Mouse (Mus musculus): Measurements from ENCODE around the gene Cdh23. TPM values are rescaled to one million over a fixed set of nuclear protein-coding genes. Genes with fewer than 3 reads are reported as not detected.
A peak's percentile ranks its signal among the peaks of the same experiment; 100 is the strongest.

Gene Cdh23
- polyA plus RNA-seq, 1 experiment from 2014 or later, result 0.72 TPM

DNA sequence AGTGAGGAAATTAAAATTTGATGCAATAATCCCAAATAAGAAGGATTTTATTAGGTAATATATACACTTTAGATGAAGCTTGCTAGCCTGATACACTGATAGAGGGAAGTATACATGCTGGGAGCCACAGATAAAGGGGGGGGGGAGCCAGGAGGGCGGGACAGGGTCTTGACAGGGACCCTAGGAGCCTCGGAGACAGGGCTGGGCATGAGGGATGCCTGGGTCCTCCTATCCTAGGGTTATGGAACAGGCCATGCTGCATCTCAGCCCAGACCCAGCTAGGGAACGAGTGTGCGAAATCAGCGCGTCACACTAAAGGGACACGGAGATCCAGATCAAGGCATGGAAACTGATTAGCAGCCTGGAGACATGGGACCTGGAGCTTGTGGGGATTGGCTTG is 168.3 kb downstream of the Cdh23 start:
- peaks cover 8% of the 10 kb centered on the region; the same call in 1 of the 2 replicates for H3K27me3 ChIP-seq
- ATAC-seq (ENCODE audit: insufficient number of reproducible peaks, insufficient read depth, low FRiP score, low TSS enrichment, low read depth), result no peak
- H3K4me1 ChIP-seq, result no peaks in the 10 kb centered on the region
- H3K9me3 ChIP-seq, result no peaks in the 10 kb centered on the region
- H3K27ac ChIP-seq, result no peak overlapping the region
- no peak overlapping the region for H3K9ac ChIP-seq
- no peaks in the 10 kb centered on the region for H3K36me3 ChIP-seq
- H3K4me2 ChIP-seq, result no peak overlapping the region
- H3K4me3 ChIP-seq, result no peak overlapping the region
- 74% methylated on average over 7 of the region's 7 CpGs for WGBS

GRCm38 (mm10) chr10:60525081-60525480 is 171.2 kb downstream of the Cdh23 start:
- Histone ChIP-seq H3K27me3 (peaks cover 8% of the 10 kb centered on the region; the same call in 1 of the 2 replicates), H3K4me3 (no peak overlapping the region), H3K9me3 (no peaks in the 10 kb centered on the region), H3K27ac (no peak overlapping the region), H3K4me2 (no peak overlapping the region), H3K9ac (no peak overlapping the region), H3K36me3 (no peaks in the 10 kb centered on the region), H3K4me1 (no peaks in the 10 kb centered on the region)
- no peak for ATAC-seq (ENCODE audit: insufficient number of reproducible peaks, insufficient read depth, low FRiP score, low TSS enrichment, low read depth)
- 81% methylated on average over 8 of the region's 8 CpGs for WGBS

DNA sequence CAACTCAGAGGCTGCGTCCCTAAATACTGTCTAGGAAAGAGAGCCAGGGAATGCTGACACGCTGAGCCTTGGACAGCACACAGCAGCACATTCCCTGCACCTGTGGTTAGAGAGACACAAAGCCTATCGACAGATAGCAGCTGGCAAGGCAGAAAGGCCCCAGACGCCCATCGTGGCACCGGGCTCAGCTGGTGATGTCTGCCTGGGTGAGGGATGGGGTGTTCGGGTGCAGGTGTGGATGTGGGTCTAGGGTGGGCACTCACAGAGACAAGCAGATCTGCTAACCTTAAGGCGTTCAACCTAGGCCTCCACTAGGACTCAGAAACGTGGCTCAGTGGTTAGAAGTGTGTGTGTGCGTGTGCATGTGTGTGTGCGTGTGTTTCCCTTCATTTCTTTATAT is 180.0 kb downstream of the Cdh23 start:
- no peak for ATAC-seq (ENCODE audit: insufficient number of reproducible peaks, insufficient read depth, low FRiP score, low TSS enrichment, low read depth)
- no peaks in the 10 kb centered on the region for H3K4me1 ChIP-seq
- no peaks in the 10 kb centered on the region for H3K36me3 ChIP-seq
- H3K4me3 ChIP-seq, result no peak overlapping the region
- no peaks in the 10 kb centered on the region for H3K9me3 ChIP-seq
- no peak overlapping the region for H3K4me2 ChIP-seq
- H3K9ac ChIP-seq, result no peak overlapping the region
- WGBS, result 88% methylated on average over 11 of the region's 11 CpGs
- no peak overlapping the region for H3K27ac ChIP-seq
- H3K27me3 ChIP-seq, result no peaks in the 10 kb centered on the region

GRCm38 (mm10) chr10:60498538-60498937 is 197.8 kb downstream of the Cdh23 start:
- no peak for ATAC-seq (ENCODE audit: insufficient number of reproducible peaks, insufficient read depth, low FRiP score, low TSS enrichment, low read depth)
- H3K4me1 ChIP-seq, result no peaks in the 10 kb centered on the region
- no peak overlapping the region for H3K27ac ChIP-seq
- no peaks in the 10 kb centered on the region for H3K9me3 ChIP-seq
- H3K9ac ChIP-seq, result no peak overlapping the region
- WGBS, result 27% methylated on average over 4 of the region's 4 CpGs
- H3K4me3 ChIP-seq, result no peak overlapping the region
- H3K36me3 ChIP-seq, result no peaks in the 10 kb centered on the region
- H3K27me3 ChIP-seq, result no peaks in the 10 kb centered on the region
- no peak overlapping the region for H3K4me2 ChIP-seq

- ATAC-seq (ENCODE audit: insufficient number of reproducible peaks, insufficient read depth, low FRiP score, low TSS enrichment, low read depth), result no peak
- Histone ChIP-seq H3K4me1 (peaks cover under 1% of the 10 kb centered on the region; the same call in 1 of the 2 replicates), H3K9me3 (no peaks in the 10 kb centered on the region), H3K9ac (no peak overlapping the region), H3K36me3 (no peaks in the 10 kb centered on the region), H3K4me3 (no peak overlapping the region), H3K27ac (no peak overlapping the region), H3K27me3 (no peaks in the 10 kb centered on the region), H3K4me2 (no peak overlapping the region)
- WGBS, result 35% methylated on average over 6 of the region's 6 CpGs
These were observed 201.2 kb downstream of the Cdh23 start for GRCm38 (mm10) chr10:60495070-60495469.

- Histone ChIP-seq H3K9ac (no peak overlapping the region), H3K4me1 (peaks cover 6% of the 10 kb centered on the region; the same call in 1 of the 2 replicates), H3K4me3 (no peak overlapping the region), H3K36me3 (no peaks in the 10 kb centered on the region), H3K27ac (no peak overlapping the region), H3K9me3 (no peaks in the 10 kb centered on the region), H3K27me3 (no peaks in the 10 kb centered on the region), H3K4me2 (no peak overlapping the region)
- ATAC-seq (ENCODE audit: insufficient number of reproducible peaks, insufficient read depth, low FRiP score, low TSS enrichment, low read depth), result no peak
- WGBS, result 52% methylated on average over 2 of the region's 2 CpGs
These were observed 204.8 kb downstream of the Cdh23 start for GRCm38 (mm10) chr10:60491538-60491937.

- Histone ChIP-seq H3K9me3 (no peaks in the 10 kb centered on the region), H3K4me2 (no peak overlapping the region), H3K36me3 (no peaks in the 10 kb centered on the region), H3K27ac (no peak overlapping the region), H3K9ac (no peak overlapping the region), H3K4me1 (no peaks in the 10 kb centered on the region), H3K27me3 (peaks cover 4% of the 10 kb centered on the region), H3K4me3 (no peak overlapping the region)
- ATAC-seq (ENCODE audit: insufficient number of reproducible peaks, insufficient read depth, low FRiP score, low TSS enrichment, low read depth), result no peak
- WGBS, result 90% methylated on average over 6 of the region's 6 CpGs
These were observed 214.9 kb downstream of the Cdh23 start for GRCm38 (mm10) chr10:60481381-60481780.

- Histone ChIP-seq H3K4me2 (no peak overlapping the region), H3K27ac (no peak overlapping the region), H3K36me3 (no peaks in the 10 kb centered on the region), H3K4me1 (no peaks in the 10 kb centered on the region), H3K27me3 (peaks cover 29% of the 10 kb centered on the region), H3K9me3 (no peaks in the 10 kb centered on the region), H3K4me3 (no peak overlapping the region), H3K9ac (no peak overlapping the region)
- WGBS, result 66% methylated on average over 5 of the region's 5 CpGs
- ATAC-seq (ENCODE audit: insufficient number of reproducible peaks, insufficient read depth, low FRiP score, low TSS enrichment, low read depth), result no peak
These were observed 221.7 kb downstream of the Cdh23 start for GRCm38 (mm10) chr10:60474549-60474948.

- Histone ChIP-seq H3K4me3 (no peak overlapping the region), H3K4me1 (no peaks in the 10 kb centered on the region), H3K27ac (no peak overlapping the region), H3K9ac (no peak overlapping the region), H3K27me3 (peaks cover 29% of the 10 kb centered on the region), H3K4me2 (no peak overlapping the region), H3K9me3 (no peaks in the 10 kb centered on the region), H3K36me3 (no peaks in the 10 kb centered on the region)
- whole genome bisulfite sequencing, result 42% methylated on average over 9 of the region's 9 CpGs
- no peak for ATAC-seq (ENCODE audit: insufficient number of reproducible peaks, insufficient read depth, low FRiP score, low TSS enrichment, low read depth)
These were observed 222.4 kb downstream of the Cdh23 start for GRCm38 (mm10) chr10:60473782-60474322.

DNA sequence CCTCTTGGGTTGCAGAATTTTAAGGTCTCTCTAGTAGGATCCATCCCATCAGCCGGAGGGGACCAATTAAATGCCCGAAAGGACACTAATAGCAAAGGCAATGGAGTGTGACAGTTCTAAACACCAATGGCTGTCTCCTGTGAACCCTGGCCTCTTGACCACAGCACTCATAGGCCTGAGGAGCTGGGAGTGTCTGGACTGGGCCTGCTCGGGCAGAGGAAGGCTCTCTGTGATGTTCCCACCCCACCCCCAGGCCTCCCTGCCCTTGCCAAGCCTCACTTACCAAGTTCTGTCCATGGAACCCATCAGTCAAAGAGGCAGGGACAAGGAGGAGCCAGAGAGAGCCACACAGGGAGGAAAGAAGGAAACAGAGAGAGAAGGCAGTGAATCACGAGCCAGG is 228.5 kb downstream of the Cdh23 start:
- no peaks in the 10 kb centered on the region for H3K9me3 ChIP-seq
- peaks cover 6% of the 10 kb centered on the region; the same call in 1 of the 2 replicates for H3K27me3 ChIP-seq
- no peak overlapping the region for H3K4me2 ChIP-seq
- no peak overlapping the region for H3K27ac ChIP-seq
- no peak for ATAC-seq (ENCODE audit: insufficient number of reproducible peaks, insufficient read depth, low FRiP score, low TSS enrichment, low read depth)
- peaks cover 10% of the 10 kb centered on the region for H3K4me1 ChIP-seq
- H3K36me3 ChIP-seq, result no peaks in the 10 kb centered on the region
- no peak overlapping the region for H3K4me3 ChIP-seq
- H3K9ac ChIP-seq, result no peak overlapping the region
- WGBS, result 36% methylated on average over 4 of the region's 4 CpGs

DNA sequence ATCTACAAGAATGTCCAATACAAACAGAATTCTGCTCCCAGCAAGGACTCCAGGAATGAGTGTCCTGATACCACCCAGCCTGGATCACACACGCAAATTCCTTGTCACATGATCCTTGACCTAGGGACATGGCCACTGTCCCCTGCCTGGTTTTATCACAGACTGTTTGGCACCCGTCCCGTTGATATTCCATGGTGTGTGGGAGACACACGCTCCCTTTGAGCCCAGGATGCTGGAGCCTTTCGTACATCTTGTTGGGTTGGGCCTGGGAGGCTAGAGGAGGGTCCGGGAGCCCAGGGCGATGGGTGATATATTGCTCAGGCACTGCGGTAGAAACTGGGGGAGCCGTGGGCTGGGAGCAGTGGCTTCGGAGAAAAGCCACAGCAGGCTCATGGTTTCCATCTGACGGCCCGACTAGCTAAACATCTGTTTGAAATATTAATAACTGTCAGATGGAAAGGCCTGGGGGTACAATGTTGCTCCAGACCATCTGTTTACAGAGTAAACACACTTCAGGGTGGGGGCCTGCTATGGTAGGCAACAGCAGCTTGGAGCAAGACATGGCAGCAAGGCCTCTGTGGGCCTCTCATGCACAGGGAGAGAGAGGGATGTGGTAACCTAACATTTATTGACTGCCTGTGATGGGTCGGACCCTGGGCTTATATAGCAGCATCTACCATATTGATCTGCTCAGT is 232.2 kb downstream of the Cdh23 start:
- Histone ChIP-seq H3K9me3 (no peaks in the 10 kb centered on the region), H3K4me1 (peaks cover 11% of the 10 kb centered on the region), H3K9ac (no peak overlapping the region), H3K4me3 (no peak overlapping the region), H3K27ac (no peak overlapping the region), H3K36me3 (no peaks in the 10 kb centered on the region), H3K27me3 (peaks cover 9% of the 10 kb centered on the region; the same call in 1 of the 2 replicates), H3K4me2 (no peak overlapping the region)
- 47% methylated on average over 13 of the region's 13 CpGs for WGBS
- ATAC-seq (ENCODE audit: insufficient number of reproducible peaks, insufficient read depth, low FRiP score, low TSS enrichment, low read depth), result 0 out of 2 replicates have a peak, but pooled peaks have one; percentile 49

Measured in embryonic facial prominence, embryonic 13.5 days (tissue).